Mouse (Mus musculus): ENCODE measurements around the gene Gpr82. TPM values are rescaled to one million over a fixed set of nuclear protein-coding genes. Genes with fewer than 3 reads are reported as not detected.

The Gpr82 gene
- polyA plus RNA-seq (2012; rRNA removed): not detected in 2 replicates

DNA sequence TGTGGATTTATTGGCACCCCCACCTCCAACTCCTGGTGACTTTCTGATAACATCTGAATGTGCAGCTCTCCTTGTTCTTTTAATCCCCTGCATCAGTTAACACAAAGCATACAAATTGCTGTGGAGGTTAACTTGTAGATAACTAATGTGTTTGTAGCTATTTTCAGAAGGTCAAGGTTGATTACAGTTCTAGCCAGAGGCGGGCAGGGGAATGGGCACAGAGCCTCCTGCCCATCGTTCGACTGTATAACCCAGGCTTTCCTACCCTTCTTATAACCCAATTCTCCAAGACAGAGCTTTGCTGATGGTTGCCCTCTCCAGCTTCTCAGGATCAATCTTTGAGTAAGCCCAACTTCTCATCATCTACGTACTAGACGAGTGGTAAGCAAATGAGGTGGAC is at the start of gene Gpr82:
Gene Gpr82 (plus strand): TSS at position 301 of the 400 bp plus-strand sequence.
- TF ChIP-seq CTCF (IDR thresholded peaks at IDR 0.05; ENCODE audit: borderline replicate concordance, extremely low read depth, insufficient read depth, insufficient read length): no peak
- TF ChIP-seq POLR2A (IDR thresholded peaks at IDR 0.05; ENCODE audit: borderline replicate concordance, extremely low read depth, insufficient read depth, insufficient read length, poor library complexity, severe bottlenecking): no peak
- DNase-seq (ENCODE audit: low read depth): no peak

- TF ChIP-seq CTCF (IDR thresholded peaks at IDR 0.05; ENCODE audit: borderline replicate concordance, extremely low read depth, insufficient read depth, insufficient read length) (no peak), POLR2A (IDR thresholded peaks at IDR 0.05; ENCODE audit: borderline replicate concordance, extremely low read depth, insufficient read depth, insufficient read length, poor library complexity, severe bottlenecking) (no peak)
These were observed 49.0 kb upstream of the Gpr82 start for GRCm38 (mm10) chrX:13612115-13612514.

GRCm38 (mm10) chrX:13616726-13617125 is 44.4 kb upstream of the Gpr82 start:
- DNase-seq (ENCODE audit: low read depth): no peak
- TF ChIP-seq CTCF (IDR thresholded peaks at IDR 0.05; ENCODE audit: borderline replicate concordance, extremely low read depth, insufficient read depth, insufficient read length): no peak
- no peak for TF ChIP-seq POLR2A (IDR thresholded peaks at IDR 0.05; ENCODE audit: borderline replicate concordance, extremely low read depth, insufficient read depth, insufficient read length, poor library complexity, severe bottlenecking)

More at GRCm38 (mm10) chrX:13612115-13612514, 49.0 kb upstream of the Gpr82 start:
- DNase-seq (ENCODE audit: low read depth): no peak

GRCm38 (mm10) chrX:13617294-13617693 is 43.9 kb upstream of the Gpr82 start:
- TF ChIP-seq CTCF (IDR thresholded peaks at IDR 0.05; ENCODE audit: borderline replicate concordance, extremely low read depth, insufficient read depth, insufficient read length): no peak
- no peak for TF ChIP-seq POLR2A (IDR thresholded peaks at IDR 0.05; ENCODE audit: borderline replicate concordance, extremely low read depth, insufficient read depth, insufficient read length, poor library complexity, severe bottlenecking)
- DNase-seq (ENCODE audit: low read depth): no peak

- TF ChIP-seq CTCF (IDR thresholded peaks at IDR 0.05; ENCODE audit: borderline replicate concordance, extremely low read depth, insufficient read depth, insufficient read length): no peak
- no peak for TF ChIP-seq POLR2A (IDR thresholded peaks at IDR 0.05; ENCODE audit: borderline replicate concordance, extremely low read depth, insufficient read depth, insufficient read length, poor library complexity, severe bottlenecking)
- no peak for DNase-seq (ENCODE audit: low read depth)
These were observed 42.7 kb upstream of the Gpr82 start for GRCm38 (mm10) chrX:13618476-13618875.

DNA sequence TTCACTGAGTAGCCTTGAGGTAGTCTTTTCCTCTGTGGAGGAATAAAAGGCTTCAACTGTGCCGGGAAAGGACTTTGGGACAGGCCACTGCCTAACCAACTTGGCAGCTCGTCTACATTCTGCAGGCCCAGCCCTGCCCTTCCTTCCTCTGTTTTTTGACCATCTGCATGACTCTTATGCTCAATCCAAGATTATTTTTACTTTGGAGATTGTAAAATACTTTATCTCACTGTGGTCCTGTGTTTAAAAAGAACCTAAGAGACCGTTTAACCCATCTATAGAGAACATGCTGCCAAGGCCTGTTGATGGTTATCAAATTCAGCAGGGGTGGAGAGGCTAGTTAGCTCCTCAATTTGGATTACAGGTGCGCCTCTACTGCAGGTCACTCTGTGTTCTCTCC is 39.7 kb upstream of the Gpr82 start:
- no peak for TF ChIP-seq CTCF (IDR thresholded peaks at IDR 0.05; ENCODE audit: borderline replicate concordance, extremely low read depth, insufficient read depth, insufficient read length)
- TF ChIP-seq POLR2A (IDR thresholded peaks at IDR 0.05; ENCODE audit: borderline replicate concordance, extremely low read depth, insufficient read depth, insufficient read length, poor library complexity, severe bottlenecking): no peak
- DNase-seq (ENCODE audit: low read depth): no peak

DNA sequence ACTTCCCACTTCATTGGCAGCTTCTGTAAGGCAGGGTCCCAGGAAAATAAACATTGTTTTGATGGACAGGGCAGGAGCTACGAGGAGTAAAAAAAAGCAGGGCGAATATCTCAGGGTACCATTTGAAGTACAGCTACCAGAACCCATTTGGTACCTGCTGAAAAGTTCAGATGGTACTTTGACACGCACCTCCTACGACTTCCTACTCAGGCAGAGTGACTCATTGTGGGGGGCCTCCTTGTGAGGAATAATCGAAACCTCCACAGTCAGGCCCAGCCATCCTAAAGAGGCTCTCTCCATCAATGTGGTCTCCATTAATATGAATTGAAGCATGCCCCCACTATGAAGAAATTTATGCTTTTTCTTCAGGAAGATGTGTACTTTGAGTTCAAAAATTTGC is 38.5 kb upstream of the Gpr82 start:
- no peak for DNase-seq (ENCODE audit: low read depth)
- TF ChIP-seq POLR2A (IDR thresholded peaks at IDR 0.05; ENCODE audit: borderline replicate concordance, extremely low read depth, insufficient read depth, insufficient read length, poor library complexity, severe bottlenecking) (no peak), CTCF (IDR thresholded peaks at IDR 0.05; ENCODE audit: borderline replicate concordance, extremely low read depth, insufficient read depth, insufficient read length) (no peak)

GRCm38 (mm10) chrX:13631599-13632283 is 29.4 kb upstream of the Gpr82 start, which contains the start of gene Gpr34:
Gene Gpr34 (plus strand): TSS chrX:13632089.
- TF ChIP-seq POLR2A (IDR thresholded peaks at IDR 0.05; ENCODE audit: borderline replicate concordance, extremely low read depth, insufficient read depth, insufficient read length, poor library complexity, severe bottlenecking): no peak
- no peak for TF ChIP-seq CTCF (IDR thresholded peaks at IDR 0.05; ENCODE audit: borderline replicate concordance, extremely low read depth, insufficient read depth, insufficient read length)
- DNase-seq (ENCODE audit: low read depth): no peak

GRCm38 (mm10) chrX:13636398-13636797 is 24.8 kb upstream of the Gpr82 start:
- no peak for TF ChIP-seq POLR2A (IDR thresholded peaks at IDR 0.05; ENCODE audit: borderline replicate concordance, extremely low read depth, insufficient read depth, insufficient read length, poor library complexity, severe bottlenecking)
- TF ChIP-seq CTCF (IDR thresholded peaks at IDR 0.05; ENCODE audit: borderline replicate concordance, extremely low read depth, insufficient read depth, insufficient read length): no peak
- DNase-seq (ENCODE audit: low read depth): no peak

- no peak for DNase-seq (ENCODE audit: low read depth)
- TF ChIP-seq CTCF (IDR thresholded peaks at IDR 0.05; ENCODE audit: borderline replicate concordance, extremely low read depth, insufficient read depth, insufficient read length) (no peak), POLR2A (IDR thresholded peaks at IDR 0.05; ENCODE audit: borderline replicate concordance, extremely low read depth, insufficient read depth, insufficient read length, poor library complexity, severe bottlenecking) (no peak)
These were observed 22.3 kb upstream of the Gpr82 start for GRCm38 (mm10) chrX:13638894-13639293.

DNA sequence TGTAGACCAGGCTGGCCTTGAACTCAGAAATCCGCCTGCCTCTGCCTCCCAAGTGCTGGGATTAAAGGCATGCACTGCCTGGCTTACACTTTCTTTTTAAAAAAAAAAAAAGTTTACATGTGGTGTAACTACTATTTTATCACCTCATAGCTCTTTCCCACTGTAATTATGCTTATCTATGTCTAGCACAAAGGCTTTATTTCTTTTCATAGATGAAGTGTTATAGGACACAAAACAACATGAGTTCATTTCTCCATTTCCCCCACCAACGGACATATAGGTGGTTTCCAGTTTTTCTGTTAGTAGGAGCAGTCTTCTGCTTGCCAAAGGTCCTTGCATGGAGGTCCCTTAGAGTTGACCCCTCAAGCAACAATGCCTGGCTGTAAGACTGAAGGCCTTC is 9.3 kb upstream of the Gpr82 start:
- no peak for TF ChIP-seq POLR2A (IDR thresholded peaks at IDR 0.05; ENCODE audit: borderline replicate concordance, extremely low read depth, insufficient read depth, insufficient read length, poor library complexity, severe bottlenecking)
- TF ChIP-seq CTCF (IDR thresholded peaks at IDR 0.05; ENCODE audit: borderline replicate concordance, extremely low read depth, insufficient read depth, insufficient read length): no peak
- no peak for DNase-seq (ENCODE audit: low read depth)

- TF ChIP-seq CTCF (IDR thresholded peaks at IDR 0.05; ENCODE audit: borderline replicate concordance, extremely low read depth, insufficient read depth, insufficient read length) (no peak), POLR2A (IDR thresholded peaks at IDR 0.05; ENCODE audit: borderline replicate concordance, extremely low read depth, insufficient read depth, insufficient read length, poor library complexity, severe bottlenecking) (no peak)
- no peak for DNase-seq (ENCODE audit: low read depth)
These were observed 8.9 kb upstream of the Gpr82 start for GRCm38 (mm10) chrX:13652291-13652690.
